Mouse (Mus musculus): ENCODE results near the gene Nagpa.

Gene Nagpa

GRCm38 (mm10) chr16:5186234-5186633 lies 17.6 kb downstream of the Nagpa start:
- DNase-seq = peak; percentile 83

- DNase-seq = no peak
Observed at GRCm38 (mm10) chr16:5185691-5186090, 18.1 kb downstream of the Nagpa start.

DNA sequence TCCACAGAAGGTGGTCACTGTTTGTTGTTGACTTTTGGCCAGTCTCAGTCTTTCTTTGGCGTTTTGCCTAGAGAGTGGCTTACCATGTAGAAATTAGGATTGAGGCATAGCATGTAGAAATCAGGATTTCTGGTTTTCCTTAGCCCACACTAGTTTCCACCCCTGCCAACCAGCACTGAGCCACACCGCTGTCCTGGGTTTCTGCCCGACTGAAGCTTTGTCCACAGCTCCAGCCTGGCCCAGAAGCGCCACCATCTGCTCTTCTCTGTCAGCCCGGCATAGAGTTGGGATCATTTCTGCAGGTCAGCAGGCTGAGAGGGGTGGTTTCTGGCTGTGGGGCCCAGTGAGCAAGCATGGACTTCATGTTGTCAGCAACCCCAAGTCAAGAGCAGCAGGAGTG lies 18.9 kb downstream of the Nagpa start:
- DNase-seq = peak; percentile 63

DNA sequence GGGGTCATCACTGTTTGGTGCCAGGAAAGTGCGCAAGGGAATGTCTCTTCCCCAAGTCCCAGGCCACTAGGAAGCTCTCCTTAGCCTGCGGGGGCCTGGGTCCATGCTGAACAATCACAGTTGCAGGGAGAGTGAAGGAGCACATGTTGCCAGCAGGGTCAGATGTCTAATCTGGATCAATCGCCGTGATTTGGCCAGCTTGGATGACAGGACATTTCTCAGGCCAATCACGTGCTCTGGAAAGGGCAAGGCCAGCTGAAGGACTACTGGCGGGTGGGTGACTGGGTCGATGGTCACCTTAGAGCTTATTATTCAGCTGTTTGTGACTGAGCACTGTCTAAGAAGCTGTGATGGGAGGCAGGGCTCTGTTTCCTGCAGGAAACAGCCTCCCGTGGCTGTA lies 19.7 kb downstream of the Nagpa start:
- DNase-seq = no peak

DNA sequence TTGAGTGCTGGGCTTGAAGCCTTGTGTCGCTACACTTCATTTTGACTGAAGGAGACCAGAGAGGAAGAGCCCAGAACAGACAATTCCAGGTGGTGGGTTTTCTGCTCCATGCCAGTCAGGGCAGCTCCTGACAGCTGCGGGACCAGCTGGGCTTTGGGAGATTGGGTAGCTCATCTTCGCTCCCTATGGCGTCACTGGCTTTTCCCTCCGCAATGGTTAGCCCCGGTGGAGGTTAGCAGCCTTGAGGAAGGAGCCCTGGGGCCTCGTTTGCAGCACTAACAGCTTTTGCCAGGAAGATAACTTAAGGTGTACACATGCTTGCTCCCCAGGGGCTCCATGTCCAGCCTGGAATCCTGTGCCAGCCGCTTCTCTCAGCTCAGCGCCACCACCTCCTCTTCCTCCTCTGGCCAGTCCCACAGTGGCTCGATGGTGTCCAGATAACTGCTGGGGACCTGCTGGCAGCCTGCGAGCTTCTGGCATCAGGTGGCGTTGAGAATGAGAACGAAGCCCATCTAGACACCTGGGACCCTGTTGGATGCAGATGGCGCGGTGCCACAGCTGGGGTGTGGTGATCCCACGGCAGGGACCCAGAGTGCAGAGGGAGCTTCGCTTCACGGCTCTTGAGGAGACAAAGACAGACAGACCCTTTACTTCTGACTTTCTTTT lies 20.4 kb downstream of the Nagpa start:
- DNase-seq = peak; percentile 62

DNA sequence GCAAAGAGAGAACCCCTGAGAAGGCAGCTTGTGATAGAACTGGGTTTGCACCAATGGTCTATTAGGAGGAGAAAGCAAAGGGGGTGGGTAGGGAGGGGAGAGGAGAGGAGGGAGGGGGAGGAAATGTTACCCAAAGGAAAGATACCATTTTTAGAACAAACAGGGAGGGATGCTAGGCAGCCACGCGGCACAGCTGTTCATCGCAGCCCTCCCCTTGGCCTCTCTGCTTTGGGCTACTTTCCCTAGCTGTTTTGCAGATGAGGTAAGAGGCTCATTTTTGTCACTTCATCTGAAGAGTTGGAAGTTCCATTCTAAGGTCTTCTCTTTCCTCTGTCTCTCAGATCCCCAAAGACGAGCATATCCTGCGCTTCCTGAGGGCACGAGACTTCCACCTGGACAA lies 31.2 kb downstream of the Nagpa start:
- no peak for DNase-seq

DNA sequence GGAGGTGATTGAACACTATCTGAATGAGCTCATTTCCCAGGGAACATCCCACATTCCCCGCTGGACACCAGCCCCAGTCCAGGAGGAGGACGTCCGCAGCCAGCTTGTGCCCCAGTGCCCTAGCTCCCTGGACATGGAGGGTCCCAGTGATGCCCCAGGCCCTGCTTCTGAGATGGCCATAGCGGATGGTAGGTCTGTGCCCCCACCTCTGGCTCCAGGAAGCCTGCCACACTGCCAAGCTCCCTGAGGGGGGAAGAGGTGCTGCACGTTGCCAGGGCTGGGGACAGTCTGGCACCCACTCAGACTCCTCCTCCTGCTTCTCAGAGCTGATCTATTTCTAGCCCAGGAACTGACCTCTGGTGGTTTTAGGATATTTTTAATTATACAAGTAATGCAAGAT lies 35.0 kb downstream of the Nagpa start:
- no peak for DNase-seq

- no peak for DNase-seq
Observed at GRCm38 (mm10) chr16:5168038-5168437, 35.8 kb downstream of the Nagpa start.

GRCm38 (mm10) chr16:5164327-5164726 lies 39.5 kb downstream of the Nagpa start:
- DNase-seq = no peak

DNA sequence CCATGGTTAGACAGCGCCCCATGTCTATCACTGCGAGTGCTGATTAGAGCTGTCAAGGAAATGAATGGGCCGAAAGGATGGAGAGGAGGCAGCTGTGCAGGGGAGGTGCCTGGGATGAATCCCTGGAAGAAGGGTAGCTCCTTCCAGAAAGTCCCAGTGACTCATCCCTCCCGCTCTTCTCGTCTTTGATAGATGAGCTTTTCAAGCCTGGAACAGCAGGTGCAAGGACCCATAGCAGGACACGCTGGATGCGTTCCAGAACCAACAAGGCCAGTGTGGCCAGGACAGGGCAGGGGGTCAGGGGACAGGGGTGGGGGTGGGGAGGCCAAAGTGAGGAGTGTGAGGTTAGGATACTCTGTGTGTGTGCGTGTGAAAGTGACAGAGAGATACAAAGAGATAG lies 44.6 kb downstream of the Nagpa start:
- DNase-seq = no peak

- DNase-seq = no peak
Observed at GRCm38 (mm10) chr16:5157113-5157512, 46.7 kb downstream of the Nagpa start.

DNA sequence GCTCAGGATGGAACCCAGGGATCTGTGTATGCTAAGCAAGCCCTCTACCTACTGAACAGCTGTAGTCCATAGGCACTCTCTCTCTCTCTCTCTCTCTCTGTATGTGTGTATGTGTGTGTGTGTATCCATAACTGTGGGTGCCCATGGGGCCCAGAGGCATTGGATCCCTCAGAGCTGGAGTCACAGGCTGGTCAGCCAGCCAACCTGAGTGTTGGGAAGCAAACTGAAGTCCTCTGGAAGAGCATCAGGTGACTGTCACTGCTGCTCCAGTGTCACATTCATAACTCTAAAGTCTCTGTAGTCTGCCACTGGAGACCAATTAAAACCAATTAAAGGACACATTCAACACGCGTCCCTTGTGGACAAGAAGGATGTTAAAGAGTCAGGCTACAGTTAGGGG lies 47.3 kb downstream of the Nagpa start:
- DNase-seq = no peak

DNA sequence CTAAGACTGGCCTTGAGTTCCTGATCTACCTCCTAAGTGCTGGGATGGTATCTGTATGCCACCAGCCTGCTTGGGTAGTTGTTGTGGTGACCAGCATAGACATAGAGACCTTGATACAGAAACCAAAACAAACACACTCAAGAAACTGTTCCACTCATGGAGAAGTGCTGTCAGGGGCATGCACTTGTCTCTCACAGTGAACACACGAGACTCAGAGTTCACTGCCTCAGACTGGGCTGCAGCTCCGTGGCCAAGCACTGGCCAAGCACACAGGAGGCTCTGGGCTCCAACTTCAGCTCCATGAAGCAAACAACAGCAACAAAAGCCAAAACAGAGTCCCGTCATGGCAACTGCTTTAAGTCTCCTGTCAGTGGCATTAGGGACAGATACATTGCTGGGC lies 48.8 kb downstream of the Nagpa start:
- DNase-seq = no peak

DNA sequence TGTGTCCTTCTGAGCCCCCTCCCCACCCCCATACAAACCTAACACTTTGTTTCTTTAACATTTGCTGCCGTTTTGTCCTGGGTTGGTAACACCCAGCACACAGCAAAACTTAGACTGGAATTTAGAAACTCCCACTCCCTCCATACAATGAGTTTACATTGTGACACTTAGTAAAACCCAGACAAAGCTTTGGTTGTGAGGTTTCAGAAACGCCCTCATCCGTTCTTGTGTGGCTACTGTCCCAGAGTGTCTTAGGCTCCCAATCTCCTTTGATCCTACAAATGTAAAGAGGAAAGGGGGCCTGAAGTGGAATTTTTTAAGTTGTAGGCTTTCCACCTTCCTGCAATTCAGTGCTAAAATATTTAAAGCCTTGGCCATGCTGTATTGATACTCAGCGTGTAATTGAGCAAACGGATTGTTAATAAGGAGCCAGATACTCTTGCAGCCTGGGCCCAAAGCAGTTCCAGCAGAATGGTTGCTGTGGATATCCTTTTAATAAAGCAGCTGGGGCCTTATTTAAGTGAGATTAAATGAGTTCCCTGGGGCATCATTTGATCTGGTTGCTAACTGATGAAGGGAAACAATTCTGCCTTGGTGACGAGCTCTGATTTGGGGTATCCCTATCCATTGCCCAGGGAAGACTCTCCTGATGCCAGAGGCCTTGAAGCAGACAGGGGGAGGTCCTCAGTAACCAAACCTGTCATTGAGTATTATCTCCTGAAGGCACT lies 50.3 kb downstream of the Nagpa start:
- no peak for DNase-seq

DNA sequence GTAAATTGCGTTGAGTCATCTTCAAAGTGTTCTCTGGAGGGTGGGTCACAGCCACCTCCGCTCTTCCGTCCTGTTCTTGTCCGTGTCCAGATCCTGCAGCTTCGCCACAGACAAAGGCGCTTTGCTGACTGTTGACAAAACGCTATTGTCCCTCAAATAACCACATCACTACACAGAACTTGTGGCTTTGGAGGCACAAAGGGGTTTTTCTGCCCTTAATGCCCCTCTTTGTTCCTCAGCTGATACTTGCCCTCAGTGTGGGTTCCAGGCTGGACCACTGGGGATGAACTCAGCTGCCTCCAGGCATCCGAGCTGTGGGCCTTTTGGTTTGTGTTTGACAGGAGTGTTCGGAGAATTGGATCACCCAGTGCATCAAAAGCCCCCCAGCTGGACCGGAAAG lies 53.3 kb downstream of the Nagpa start:
- no peak for DNase-seq

- DNase-seq = no peak
Observed at GRCm38 (mm10) chr16:5147037-5147385, 56.8 kb downstream of the Nagpa start, which contains the start of gene Sec14l5. Gene Sec14l5 (plus strand): TSS chr16:5147109.

DNA sequence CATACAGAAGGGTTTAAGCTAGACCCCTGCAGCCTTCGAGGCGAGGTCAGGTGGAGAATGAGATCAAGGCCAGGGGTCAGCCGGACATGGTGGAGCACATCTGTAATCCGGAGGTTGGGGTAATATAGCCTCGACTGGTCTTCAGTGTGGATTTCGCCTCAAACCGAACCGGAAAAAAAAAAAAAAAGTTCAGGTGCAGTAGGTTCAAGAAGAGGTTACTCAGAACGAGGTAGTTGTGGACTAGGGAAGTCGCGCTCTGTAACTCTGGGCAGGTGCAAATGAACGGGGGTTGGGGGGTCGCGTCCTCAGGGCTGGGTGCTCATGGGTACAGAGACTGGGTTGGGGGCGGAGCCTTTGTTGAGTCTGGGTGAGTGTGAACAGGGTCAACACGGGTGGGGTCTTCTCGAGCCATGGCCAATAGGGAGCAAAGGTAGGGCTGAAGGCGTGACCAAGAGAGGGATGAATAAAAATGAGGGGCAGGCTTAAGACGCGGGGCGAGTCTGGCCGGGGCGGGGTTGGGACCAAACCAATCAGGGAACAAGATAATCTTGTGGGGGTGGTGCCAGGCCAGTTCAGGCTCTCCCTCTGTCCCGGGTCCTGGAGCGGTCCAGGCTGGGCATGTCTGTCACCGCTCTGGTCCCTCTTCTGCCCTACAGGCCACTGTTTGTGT lies 57.3 kb downstream of the Nagpa start:
- DNase-seq = peak; percentile 67

GRCm38 (mm10) chr16:5145570-5145969 lies 58.2 kb downstream of the Nagpa start:
- peak; percentile 91 for DNase-seq
